Mouse (Mus musculus) liver (tissue): ENCODE measurements at regions not wholly inside any gene's neighbourhood (a gene's known extent, or its start where the extent isn't known, plus 50 kb on each side); places are given as distances from the start of the nearest gene placed in this dataset.

Experiments used
- DNase-seq: peaks from one replicate; pipeline ENCODE4 v3.0.0-alpha.2; 2020; ENCODE audit warnings: mixed read lengths

DNA sequence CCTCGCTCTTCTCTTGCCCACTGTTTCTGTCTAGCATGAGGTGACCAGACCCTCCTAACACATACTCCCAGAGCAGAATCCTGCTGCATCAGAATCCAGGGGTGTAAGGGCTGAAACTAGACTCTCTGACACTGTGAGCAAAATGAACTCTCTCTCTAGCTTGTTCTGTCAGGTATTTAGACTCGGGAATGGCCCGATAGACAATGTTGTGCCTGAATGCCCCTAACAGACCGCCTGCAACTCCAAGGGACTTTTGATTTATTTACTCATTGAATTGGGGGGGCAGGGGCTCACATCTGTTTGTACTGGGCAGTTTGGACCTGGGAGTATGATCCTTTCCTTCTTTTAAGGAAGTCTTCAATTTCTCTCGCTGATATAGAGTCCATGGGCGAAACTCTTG is 469.3 kb upstream of the Trpc7 start:
- no peak for DNase-seq

DNA sequence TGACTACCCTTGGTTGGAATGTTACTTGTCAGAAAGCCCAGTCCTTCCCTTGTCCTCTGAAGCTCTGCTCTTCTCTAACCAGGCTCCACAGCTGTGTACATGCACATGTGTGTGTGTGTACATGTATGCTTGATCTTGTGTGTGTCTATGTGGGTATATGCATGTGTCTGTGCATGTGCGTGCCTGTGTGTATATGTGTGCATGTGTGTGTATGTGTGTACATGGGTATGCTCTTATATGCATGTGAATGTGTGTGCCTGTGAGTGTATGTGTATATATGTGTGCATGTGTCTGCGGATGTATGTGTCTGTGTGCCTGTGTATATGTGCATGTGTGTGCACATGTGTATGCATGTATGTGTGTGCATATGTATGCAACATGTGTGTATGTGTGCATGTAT is 468.6 kb upstream of the Trpc7 start:
- DNase-seq, result no peak

DNA sequence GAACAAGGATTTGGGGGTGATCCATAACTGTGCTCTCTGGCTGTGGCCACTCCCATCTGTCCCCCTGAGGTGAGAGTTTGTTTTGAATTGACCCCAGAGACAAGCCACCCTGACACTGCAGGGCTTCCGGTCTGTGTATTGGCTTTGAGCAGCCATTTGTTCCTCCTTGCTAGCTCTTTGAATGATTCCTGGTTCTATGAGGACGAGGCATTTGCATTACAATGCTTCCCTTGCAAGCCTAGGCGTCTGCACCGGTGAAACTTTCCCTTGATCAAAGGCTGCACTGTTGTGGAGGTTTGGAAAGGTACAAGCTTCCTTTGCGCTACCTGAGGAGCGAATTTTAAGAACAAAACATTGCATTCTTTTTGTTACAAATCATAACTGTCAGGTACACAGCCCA is 466.8 kb upstream of the Trpc7 start:
- no peak for DNase-seq

DNA sequence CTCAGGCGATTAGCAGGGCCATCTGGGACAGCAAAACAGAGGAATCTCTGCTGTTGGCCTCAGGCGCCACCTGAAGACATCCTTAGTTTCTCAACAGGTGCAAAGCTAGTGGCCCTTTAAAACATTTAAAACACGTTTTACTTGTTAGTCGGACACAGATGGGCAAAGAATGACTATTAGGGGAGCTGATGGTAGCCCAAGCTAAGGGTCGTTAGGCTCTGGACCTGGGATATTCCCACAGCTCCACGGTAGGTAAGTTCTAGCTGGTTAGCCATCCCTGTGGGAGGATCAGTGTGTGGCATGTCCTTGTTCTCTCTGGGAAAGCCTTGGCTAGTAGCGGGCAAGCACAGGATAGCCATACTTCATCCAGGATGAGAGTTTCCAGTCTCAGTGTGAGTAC is 465.5 kb upstream of the Trpc7 start:
- no peak for DNase-seq

DNA sequence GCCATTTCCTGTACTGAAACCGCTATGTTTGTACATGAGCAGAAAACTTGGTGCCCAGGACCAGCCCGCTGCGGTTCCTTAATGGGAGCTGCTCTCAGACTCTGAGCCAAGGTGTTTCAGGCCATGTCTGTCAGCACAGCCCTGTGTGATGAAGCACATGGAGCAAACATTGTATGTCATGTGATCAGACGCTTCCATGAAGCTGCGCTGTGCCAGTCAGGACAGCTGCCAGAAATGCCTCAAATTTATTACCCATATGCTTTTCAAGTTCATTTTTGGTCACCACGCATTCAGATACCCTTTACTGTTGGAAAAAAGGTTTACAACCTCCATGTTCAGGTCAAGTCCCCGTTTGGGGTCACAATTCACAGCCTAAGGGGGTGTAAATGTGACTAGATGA is 458.8 kb upstream of the Trpc7 start:
- no peak for DNase-seq

DNA sequence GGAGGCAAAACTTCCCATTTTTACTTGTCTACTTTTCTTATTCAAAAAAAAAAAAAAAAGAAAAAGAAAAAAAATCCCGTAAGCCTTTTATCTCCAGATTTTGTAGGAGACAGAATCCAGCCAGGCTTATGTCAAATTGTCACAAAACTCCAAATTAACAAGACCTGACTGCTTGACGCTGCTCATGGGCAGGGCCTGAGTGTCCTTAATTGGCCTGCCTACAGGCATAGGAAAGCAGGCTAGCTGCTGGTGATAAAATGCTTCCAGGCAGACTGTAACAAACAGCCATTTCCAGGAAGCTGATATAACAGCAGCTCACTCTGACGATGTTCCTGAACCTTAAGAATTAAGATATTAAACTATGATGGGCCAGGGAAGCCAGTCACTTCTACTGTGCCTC is 458.2 kb upstream of the Trpc7 start:
- DNase-seq, result no peak

DNA sequence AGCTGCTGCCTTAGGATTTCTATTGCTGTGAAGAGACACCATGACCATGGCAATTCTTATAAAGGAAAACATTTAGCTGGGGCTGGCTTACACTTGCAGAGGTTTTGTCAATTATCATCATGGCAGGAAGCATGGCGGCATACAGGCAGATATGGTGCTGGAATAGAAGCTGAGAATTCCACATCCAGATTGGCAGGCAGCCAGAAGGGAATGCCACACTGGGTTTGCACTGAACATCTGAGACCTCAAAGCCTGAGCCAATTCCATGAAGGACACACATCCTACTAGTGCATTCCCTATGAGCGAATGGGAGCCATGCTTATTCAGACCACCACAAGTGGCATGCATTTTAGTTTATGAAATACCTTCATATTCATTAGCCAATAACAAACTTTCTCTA is 455.0 kb upstream of the Trpc7 start:
- no peak for DNase-seq

DNA sequence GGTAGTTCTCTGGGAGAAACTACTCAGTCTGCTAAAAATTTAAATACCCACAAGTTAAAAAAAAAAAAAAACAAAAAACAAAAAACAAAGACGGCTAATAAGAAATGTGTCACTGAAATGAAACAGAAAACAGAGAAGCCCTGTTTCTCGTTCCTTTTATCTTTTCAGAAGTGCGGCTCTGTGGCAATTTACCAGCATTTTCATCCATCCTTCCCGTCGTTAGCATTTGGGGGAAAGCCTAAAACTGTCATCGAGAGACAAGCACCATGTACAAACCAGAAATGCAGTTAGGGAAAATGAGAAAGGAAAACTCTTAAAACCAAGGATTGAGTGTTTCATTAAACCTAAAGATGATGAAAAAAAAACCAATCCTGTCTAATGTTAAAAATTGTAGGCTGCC is 442.9 kb upstream of the Trpc7 start:
- DNase-seq, result no peak

DNA sequence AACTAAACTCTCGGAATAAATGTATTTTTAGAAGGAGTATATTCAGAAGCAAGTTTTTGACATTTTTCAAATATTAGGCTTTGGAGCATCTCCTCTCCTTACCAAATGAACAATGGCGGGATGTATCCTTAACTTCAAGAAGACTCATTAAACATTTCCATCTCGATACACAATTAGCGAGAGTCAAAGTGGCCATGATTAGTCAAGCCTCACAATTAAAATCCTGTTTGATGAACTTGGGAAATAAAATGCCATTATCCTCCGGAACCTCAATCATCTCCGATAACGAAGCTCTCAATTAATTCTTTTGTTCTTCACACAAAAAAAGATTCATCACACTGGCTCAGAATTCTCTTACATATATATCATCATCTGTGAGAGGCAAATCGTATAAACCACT is 440.8 kb upstream of the Trpc7 start:
- DNase-seq, result no peak

DNA sequence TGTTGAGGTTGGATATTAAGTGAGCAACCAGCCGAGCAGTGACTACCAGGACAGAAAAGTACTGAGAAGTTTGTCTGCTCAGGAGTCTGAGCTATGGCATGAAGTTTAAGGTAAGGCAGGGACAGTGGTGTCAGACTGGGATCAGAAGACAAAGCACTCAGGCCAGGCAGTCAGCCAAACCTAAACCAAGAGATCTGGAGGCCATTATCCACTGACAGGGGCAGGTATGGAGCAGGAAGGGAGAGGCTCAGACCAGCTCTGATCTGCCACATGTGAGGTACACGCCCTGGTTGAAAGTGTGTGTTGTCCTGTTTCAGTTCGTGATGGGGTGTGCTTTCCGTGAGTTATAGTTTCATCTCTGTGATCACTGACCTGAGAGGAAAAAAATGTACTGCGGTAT is 437.2 kb upstream of the Trpc7 start:
- no peak for DNase-seq

DNA sequence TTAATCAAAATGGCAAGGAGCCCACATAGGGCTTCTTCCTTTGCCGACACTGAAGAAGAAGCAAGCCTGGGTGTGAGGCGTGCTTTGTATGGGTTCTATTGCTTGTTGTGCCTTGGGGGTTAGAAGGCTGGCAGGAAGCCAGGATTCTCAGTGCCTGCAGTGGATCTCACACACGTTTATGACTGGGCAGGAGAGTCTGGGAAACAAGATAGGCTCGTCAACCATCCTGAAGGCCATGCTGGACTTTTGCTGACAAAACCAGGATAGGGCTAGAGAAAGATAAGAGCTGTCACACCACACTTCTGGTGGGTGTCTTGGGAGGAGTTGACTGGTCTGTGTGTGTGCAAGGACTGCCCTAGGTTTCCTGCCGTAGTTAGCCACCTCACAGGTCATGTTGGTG is 436.1 kb upstream of the Trpc7 start:
- no peak for DNase-seq

DNA sequence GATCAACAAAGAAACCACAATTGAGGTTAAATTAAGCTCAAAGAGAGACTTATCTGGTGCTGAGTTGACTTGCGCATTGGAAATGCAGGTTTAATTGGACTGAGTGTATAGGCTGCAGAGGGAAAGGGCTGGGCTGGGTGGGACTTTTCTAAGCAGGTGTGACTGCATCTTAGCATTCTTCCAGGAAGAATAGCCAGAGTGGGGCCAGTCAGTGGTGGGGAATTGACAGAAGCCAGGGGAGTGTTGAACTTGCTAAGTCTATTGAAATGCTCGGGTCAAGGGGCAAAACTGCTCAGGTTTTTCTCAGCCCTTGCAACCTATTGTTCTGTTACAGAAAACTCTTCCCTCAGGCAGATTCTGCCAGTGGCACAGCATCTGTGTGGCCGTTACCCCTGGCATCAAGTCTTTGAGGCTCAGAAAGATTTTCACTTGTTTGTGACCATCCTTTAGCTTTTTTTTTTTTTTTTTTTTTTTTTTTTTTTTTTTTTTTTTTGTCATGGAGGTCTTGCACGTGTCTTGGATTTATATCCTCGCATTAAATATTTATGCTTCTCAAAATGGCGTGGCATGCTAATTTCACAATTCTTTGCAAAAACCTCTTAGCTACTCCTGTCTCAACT is 429.6 kb upstream of the Trpc7 start:
- no peak for DNase-seq

DNA sequence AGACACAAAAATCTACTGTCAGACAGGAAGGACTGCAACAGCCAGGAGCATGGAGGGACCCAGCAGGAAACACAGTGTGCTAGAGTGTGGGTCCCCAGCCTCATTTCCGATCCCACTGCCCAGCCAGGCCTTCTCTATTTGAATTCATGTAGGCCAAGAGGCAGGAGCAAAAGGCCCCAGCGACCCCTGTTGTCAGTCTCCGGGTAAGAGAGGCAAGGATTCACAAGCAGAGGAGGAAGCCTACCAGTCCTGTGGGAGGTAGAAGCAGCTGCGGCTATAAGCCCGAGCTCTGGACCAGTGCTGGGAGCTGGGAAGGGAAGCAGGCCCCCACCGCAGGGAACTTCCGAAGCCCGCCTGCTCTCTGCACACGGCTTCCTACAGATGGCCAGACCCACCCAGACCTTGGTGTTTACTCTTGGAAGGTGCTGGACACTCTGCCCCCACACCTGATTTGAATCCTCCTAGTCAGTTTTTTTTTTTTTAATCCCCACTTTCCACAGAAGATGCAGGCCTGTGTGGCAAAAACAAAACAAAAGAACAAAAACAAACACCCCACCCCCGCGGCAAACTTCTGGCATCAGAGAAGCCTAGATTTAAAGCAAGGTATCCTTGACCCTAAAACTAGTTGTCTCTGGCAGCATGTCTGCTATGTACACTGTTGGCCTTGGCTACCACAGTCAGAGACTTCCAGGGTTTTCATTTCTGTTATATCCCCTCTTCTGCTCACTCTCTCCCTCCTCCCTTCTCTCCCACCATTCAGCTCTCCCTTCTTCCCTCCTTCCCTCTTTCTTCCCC is 420.6 kb upstream of the Trpc7 start:
- DNase-seq, result no peak

DNA sequence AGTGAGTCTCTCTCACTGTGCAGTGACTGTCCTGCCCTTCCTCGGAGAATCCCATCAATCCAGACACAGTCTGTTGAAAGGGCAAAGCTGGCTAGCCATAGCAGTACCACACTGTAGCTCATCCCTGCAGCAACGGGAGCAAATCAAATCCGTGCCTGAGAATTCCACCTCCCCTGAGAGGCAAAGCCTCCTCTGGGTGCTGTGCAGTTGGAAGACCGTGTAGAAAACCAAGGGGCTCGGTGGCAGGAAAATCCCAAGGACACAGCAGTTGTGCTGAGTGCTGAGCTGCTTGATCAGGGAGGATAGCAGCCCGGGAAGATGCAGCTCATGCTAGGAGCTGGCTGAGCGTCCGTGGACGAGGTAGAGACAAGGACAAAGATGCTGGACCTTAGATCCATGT is 418.7 kb upstream of the Trpc7 start:
- DNase-seq, result no peak

DNA sequence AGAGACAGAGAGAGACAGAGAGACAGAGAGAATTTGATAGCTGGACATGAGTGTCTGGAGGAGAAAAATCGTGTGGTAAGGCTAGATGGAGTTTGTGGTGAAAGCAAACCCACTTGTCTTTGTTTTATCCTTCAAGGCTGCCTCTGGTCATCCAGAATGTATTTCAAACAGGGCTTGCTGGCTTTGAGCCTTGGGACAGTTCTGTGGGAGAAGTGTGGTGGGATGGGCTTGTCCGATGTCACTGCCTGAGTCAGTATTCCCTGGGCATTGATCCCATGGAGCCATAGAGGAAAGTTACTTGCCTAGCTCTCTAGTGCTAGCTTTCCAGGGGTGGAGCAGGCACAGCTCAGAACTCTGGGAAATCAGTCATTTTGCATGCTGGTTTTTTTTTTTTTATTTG is 417.9 kb upstream of the Trpc7 start:
- no peak for DNase-seq

DNA sequence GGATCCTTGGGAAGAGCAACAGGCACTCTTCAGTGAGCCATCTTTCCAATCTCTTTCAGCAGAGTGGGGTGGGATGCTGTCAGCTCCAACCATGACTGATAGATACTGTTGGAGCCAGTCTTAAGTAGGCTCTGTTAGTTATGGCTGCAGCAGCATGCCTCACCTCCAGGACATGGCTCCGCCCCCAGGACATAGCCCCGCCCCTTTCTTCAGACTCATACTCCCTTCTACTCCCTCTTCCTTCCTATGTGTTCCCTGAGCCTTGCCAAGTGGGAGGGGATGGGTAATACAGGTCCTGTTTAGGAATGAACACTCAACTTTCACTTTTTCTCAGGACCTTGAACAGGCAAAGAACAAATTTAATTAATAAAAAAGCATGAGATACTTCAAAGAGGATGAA is 415.4 kb upstream of the Trpc7 start:
- no peak for DNase-seq

DNA sequence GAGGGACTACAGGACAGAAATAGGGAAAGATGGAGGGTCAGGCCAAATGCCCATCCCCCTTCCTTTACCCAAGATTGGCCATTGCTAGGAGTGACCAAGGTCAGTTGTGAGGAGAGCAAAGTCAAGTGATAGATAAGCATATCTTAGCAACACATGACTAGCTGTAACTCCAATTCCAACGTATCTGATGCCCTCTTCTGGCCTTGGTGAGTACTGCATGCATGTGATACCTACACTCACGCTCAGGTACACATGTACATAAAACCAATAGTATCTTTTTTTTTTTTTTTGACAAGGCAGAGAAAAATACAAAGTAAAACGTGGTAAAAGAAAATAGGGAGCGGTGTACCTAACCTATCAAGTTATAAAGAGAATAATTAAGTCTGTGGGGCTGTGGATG is 413.8 kb upstream of the Trpc7 start:
- DNase-seq, result no peak

DNA sequence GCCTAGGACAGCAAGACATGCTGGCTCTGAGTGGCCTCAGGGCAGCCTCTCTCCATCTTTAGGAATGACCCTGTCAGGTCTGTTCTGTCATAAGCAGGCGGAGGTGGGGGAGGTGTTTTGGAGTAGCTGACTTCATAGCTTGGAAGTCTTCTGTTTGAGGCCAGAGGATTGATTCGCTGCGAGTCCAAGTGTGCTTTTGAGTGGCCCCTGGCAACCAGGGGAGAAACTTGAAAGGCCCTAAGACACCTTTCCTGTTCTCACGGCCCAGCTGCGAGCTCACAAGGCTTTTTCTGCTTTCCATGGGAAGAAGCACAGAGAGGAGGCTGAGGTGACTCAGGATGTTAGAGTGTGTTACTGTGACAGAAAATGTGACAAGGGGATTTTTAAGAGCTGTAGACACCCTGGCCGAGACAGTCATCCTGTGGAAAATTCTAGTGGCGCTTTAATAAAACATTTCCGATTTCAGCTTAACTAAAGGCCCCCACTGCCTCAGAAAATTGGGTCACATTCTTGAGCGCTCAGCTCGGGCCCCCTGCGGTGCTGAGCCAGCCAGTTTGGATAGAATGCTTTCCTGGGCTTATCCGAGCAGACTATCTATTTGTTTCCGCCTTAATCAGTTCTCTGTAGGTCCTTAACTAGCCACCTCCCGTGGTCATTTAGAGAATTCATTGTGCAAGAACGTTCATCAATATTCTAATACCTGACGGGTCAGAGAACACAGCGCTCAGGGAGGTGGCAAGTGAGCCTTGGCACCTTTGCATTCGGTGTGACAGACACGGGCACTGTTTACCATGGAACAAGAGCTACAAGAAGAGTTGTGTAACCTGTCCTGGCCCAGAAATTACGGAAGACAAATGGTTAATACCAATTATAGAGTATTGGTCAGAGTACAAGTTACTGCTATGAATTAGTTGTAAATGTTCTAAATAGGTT is 412.4 kb upstream of the Trpc7 start:
- DNase-seq, result no peak

DNA sequence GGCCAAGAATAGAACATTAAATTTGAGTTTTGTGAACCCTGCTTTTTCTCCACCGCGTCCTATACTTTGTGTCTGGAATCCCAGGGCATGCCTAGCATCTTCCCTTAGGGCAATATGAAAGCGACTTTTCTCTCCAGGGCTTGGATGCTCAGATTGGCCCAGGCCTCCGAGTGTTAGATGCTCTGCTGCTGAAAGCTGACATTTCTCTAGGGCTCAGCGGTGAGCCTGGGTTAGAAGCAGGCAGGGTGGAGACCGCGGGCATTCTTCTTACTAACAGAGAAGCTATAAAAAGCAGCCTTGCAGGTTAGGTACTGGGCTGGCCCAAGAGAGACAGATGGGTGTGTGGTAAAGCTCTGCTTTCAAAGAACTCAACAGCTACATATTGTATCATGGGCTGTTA is 409.8 kb upstream of the Trpc7 start:
- DNase-seq, result no peak

DNA sequence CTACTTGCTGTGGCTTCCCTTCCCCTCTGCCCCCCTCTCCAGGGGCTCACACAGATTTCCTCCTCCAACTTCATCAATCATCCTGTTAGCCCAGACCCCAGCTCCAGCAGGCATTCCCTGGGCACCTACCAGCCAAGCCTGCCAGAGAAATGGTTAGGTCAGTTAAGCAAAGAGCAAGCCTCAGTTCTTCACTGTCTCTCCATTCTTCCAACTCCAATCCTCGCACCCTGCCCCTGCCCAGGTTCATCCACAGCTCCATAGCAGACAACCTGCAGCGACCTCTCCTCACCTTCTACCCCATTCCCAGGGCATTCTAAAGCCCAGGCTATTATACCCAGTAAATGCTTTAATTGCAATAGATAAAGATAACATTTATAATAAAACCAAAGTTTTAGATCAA is 408.0 kb upstream of the Trpc7 start:
- no peak for DNase-seq

DNA sequence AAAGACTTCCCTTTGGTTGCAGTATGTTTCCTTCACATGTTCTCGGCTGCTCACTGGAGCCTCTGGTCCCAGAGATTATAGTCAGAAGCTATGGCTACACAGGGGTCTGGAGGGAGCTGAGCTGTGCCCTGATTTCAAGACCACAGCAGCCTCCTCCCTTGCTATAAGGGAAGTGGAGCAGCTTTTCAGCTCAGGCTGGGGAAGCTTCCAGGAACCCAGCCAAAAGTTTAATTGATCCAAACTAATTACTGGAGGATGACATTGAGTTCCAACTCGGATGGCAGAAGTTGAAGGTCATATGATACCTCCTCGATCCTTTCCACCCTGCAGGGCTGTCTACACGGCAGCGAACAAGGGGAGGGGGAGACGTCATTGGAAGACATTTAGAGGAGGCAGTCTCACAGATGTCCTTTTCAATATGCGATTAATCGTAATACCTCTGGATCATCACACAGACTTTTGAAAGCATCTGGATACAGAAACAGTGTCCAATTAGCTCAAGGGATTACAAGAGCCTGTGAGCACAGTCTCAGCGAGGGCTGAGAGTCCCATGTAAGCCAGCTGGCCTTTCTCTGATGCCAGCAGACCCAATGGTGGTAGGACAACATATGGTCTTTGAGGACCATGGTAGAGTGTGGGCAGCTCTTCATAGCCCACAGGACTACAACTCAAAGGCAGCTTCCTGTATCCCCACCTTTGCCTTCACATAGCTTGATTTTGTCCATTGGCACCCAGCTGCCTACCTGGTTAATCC is 396.1 kb upstream of the Trpc7 start:
- no peak for DNase-seq

DNA sequence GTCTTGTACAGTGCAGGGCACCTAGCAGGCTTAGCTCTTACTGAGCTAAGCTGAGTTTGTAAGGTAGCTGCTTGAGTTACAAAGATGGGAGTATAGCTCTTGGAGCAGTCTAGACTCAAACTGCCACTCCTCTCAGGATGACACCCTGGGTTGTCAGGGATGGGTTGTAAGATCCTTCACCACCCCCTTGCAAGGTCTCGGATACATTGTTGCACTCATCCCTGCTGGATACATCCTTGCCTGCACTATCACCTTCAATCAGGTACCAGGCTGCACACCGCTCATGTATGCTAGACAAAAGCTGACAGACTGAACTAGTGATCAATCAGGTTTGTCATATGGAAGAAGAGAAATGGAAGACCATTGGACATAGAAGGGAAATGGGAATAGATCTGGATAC is 390.4 kb upstream of the Trpc7 start:
- DNase-seq, result no peak

DNA sequence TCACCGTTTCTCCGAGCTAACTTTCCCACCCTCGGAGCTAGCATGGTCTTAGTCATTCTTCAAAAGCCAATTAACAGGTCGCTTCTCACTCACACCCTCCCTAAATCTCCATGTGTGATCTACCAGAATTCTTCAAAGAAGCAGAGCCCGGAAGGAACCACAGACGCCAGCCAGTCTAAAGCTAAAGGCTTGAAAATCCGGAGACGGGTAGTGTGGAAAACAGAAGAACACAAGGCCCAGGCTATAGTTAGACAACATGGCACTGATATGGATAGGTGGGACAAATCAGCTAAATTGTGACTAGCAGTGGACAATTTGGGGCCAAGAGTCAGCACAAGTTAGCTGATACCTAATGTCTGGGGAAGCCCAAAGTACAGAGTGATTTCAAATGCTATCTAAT is 387.0 kb upstream of the Trpc7 start:
- DNase-seq, result no peak
